Mouse (Mus musculus) limb, embryonic 14.5 days (tissue): ENCODE results near the gene Ugt1a6a. TPM values are rescaled to one million over a fixed set of nuclear protein-coding genes. Genes with fewer than 3 reads are reported as not detected.
"Not testable (repeated sequence)": the region's sequence is repeated elsewhere in the genome, so short reads cannot be mapped to it uniquely, and the experiment has no call there.

ENCODE experiments used
- ATAC-seq: fragments of 200-750 bp; cut with Nextera tagmentation; 2 replicates; pipeline ENCODE4 v1.8.0; 2017; ENCODE audit warnings: low read depth, moderate number of reproducible peaks, moderate TSS enrichment; ENCODE audit not compliant: low FRiP score
- DNase-seq: peaks from one replicate; pipeline ENCODE4 v3.0.0-alpha.2; 2015; ENCODE audit warnings: low spot score
- H3K27ac ChIP-seq: fragments of 300-500 bp; sonication (generic); replicated peaks from 2 replicates; pipeline ENCODE4 v1.5.1; 2014; ENCODE audit warnings: low read depth, mild to moderate bottlenecking, low read length, moderate library complexity, mixed read lengths
- H3K27me3 ChIP-seq: fragments of 300-500 bp; sonication (generic); 2 replicates; pipeline ENCODE4 v1.6.1; 2014; ENCODE audit warnings: low read length, mixed read lengths; ENCODE audit not compliant: control insufficient read depth, insufficient read depth
- H3K36me3 ChIP-seq: fragments of 300-500 bp; sonication (generic); 2 replicates; pipeline ENCODE4 v1.6.1; 2014; ENCODE audit warnings: mild to moderate bottlenecking, low read length, moderate library complexity, mixed read lengths; ENCODE audit not compliant: control insufficient read depth, insufficient read depth
- H3K4me1 ChIP-seq: fragments of 300-500 bp; sonication (generic); 2 replicates; pipeline ENCODE4 v1.6.1; 2014; ENCODE audit warnings: antibody characterized with exemption, low read length, mixed read lengths; ENCODE audit not compliant: control insufficient read depth, insufficient read depth
- H3K4me2 ChIP-seq: fragments of 300-500 bp; sonication (generic); replicated peaks from 2 replicates; pipeline ENCODE4 v1.6.1; 2014; ENCODE audit warnings: low read depth, mild to moderate bottlenecking, low read length, moderate library complexity; ENCODE audit not compliant: severe bottlenecking
- H3K4me3 ChIP-seq: fragments of 300-500 bp; sonication (generic); replicated peaks from 2 replicates; pipeline ENCODE4 v1.5.1; 2014; ENCODE audit warnings: low read length
- H3K9ac ChIP-seq: fragments of 300-500 bp; sonication (generic); 2 replicates; pipeline ENCODE4 v1.6.1; 2014; ENCODE audit warnings: mild to moderate bottlenecking, low read depth, low read length, moderate library complexity; ENCODE audit not compliant: severe bottlenecking
- H3K9me3 ChIP-seq: fragments of 300-500 bp; sonication (generic); 2 replicates; pipeline ENCODE4 v1.6.1; 2016; ENCODE audit warnings: low read length; ENCODE audit not compliant: control insufficient read depth
- POLR2A ChIP-seq: fragments of 200-500 bp; IDR thresholded peaks from 2 replicates; pipeline ENCODE4 v1.8.0; 2012; ENCODE audit warnings: inconsistent platforms, mild to moderate bottlenecking, moderate library complexity, borderline replicate concordance; ENCODE audit not compliant: insufficient read depth, insufficient read length; ENCODE audit errors: extremely low read depth
- WGBS: fragments of 180-500 bp; shearing (Covaris S2); extraction: QIAGEN DNeasy Blood & Tissue Kit; methylation state at CpG from one replicate; pipeline ENCODE4 v1.1.7; 2014; 5-methylcytosine and 5-hydroxymethylcytosine counted together
- polyA plus RNA-seq, 2 experiments: library from polyadenylated mRNA; depleted of rRNA in 1 of 2; stranded (reverse) in 1 of 2; unstranded in 1 of 2; fragments of >200 nt; fragmentation: Nextera tagmentation in 1 of 2; extraction: Ambion mirVana in 1 of 2; gene quantifications; 2 replicates each; pipeline versions ENCODE4 v1.2.1 to v1.2.3; 2012 to 2014

Ugt1a6a gene
- polyA plus RNA-seq, 2 experiments, result 2.3 to 5.4 TPM

DNA sequence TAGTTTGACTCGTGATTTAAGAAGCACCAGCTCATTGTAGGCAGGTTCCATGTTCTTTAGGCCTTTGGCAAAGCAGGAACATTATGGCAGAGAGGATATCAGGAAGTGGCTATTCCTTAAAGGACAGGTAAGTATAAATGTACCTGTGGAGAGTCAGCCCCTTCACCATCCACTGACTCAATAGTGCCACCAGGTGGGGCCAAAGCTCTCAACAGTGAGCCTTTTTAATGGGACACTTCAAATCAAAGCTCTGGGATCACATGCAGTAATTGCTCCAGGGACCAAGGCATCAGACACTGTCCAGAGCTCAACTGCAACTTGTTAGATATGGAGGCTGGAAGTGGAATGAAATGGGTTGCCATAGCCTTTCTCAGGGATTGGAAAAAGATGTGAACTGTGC, 13.1 kb upstream of the Ugt1a6a start:
- not testable (repeated sequence) for H3K4me1 ChIP-seq, H3K27me3 ChIP-seq, H3K4me3 ChIP-seq, H3K9me3 ChIP-seq, ATAC-seq, DNase-seq, H3K27ac ChIP-seq, H3K9ac ChIP-seq, H3K36me3 ChIP-seq, H3K4me2 ChIP-seq
- WGBS, result no CpG with 5 or more reads among the region's 1 CpGs

DNA sequence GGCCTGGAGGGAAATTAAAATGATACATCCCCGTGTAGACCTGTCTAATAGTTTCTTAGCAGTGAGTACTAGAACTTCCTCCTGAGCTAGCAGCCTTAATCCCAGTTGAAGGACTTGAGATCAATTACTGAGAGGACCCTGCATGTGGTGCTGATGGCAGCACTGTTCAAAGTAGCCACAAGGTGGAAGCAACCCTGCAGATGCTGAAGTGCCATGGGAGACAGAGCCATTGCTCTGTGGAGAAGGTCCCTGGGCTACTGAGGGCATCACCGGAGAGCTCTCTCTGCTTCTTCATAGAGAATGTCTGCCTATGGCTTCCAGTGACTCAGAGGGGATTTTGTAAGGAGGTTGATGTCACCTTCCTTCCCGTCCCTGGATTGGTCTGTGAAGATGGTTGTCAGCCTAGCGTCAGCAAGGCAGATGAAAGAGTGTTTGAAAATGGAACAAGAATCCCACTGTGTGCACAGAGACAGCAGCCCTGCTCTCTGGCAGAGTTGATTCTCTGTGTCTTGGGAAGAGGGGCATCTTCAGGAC, 8.7 kb upstream of the Ugt1a6a start:
- H3K4me2 ChIP-seq, H3K4me3 ChIP-seq, H3K27ac ChIP-seq, H3K36me3 ChIP-seq, H3K4me1 ChIP-seq, H3K9ac ChIP-seq, ATAC-seq, H3K27me3 ChIP-seq, H3K9me3 ChIP-seq, DNase-seq: not testable (repeated sequence)
- WGBS, result 75% methylated on average over 3 of the region's 4 CpGs

DNA sequence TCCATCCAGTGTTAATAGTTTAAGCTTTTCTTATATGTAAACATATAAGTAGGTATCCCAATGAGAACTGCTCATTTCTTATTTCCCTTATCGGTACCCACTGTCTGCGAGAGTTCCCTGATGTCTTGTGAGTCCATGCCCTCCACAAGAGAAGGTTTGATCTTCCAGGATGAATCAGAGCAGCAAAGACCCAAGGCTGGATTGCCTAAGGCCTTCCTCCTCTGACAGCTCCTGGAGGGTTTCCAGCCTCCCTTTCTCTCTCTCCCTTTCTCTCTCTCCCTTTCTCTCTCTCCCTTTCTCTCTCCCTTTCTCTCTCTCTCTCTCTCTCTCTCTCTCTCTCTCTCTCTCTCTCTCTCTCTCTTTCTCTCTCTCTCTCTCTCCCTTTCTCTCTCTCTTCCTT, 5.5 kb upstream of the Ugt1a6a start:
- H3K4me3 ChIP-seq, H3K9me3 ChIP-seq, H3K4me2 ChIP-seq, ATAC-seq, H3K27ac ChIP-seq, H3K9ac ChIP-seq, DNase-seq, H3K4me1 ChIP-seq, H3K27me3 ChIP-seq, H3K36me3 ChIP-seq: not testable (repeated sequence)
- WGBS, result 86% methylated on average over 2 of the region's 2 CpGs

DNA sequence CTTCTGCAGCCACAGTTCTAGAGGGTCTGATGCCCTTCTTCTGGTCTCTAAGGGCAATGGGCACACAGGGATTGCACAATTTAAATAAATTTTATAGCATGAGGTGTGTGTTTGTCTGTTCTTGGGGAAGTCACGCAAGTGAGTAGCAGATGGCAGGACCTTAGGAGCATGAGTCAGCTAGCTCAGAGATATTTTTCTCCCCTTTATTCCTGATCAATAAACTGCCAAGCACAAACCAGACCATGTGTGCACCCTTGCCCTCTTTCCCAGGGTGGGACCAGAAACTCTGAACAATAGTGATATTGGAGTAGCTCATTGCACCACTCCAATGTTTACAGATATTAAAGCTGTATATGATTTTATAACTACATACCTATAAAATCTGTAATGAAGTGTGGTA, 4.4 kb upstream of the Ugt1a6a start:
- H3K27ac ChIP-seq, H3K27me3 ChIP-seq, H3K36me3 ChIP-seq, DNase-seq, H3K4me2 ChIP-seq, H3K9ac ChIP-seq, H3K9me3 ChIP-seq, H3K4me3 ChIP-seq, ATAC-seq, H3K4me1 ChIP-seq: not testable (repeated sequence)
- WGBS, result 72% methylated on average over 1 of the region's 1 CpGs

DNA sequence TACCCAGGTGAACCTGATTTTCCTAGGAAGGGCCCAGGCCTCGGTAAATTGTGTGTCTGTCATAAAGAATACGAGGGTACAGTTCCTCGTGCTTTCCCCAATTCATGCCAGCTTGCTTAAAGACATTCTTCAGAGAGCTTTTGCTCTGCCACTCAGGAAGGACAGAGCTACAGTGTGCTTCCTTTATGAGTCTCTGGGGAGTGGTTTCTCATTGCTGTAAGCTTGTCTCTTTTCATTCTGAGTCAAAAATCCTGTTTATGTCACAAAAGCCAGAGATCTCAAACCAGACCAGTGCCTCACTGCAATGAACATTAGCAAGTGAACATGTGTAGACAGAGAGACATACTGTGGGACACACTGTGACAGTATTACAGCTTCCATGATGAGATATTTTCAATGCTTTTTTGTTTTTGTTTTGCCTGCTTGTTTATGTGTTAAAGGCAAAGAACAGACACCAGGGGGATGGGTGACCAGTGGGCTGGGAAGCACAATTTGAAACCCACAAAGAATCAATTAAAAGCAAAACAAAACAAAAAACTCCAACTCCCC, 627 bp upstream of the Ugt1a6a start:
- no peak for TF ChIP-seq POLR2A
- 0 out of 2 replicates have a peak overlapping the region, but pooled peaks have one; percentile 33 for H3K27ac ChIP-seq
- DNase-seq (no peak), ATAC-seq (no peak)
- no peak overlapping the region for H3K9ac ChIP-seq
- H3K4me1 ChIP-seq, result 0 out of 2 replicates have a peak, but pooled peaks cover 4% of the 10 kb centered on the region
- H3K4me3 ChIP-seq, result no peak overlapping the region
- no peaks in the 10 kb centered on the region for H3K27me3 ChIP-seq
- H3K36me3 ChIP-seq, result no peaks in the 10 kb centered on the region
- WGBS, result 42% methylated on average over 3 of the region's 3 CpGs
- H3K9me3 ChIP-seq, result no peaks in the 10 kb centered on the region
- H3K4me2 ChIP-seq, result no peak overlapping the region

DNA sequence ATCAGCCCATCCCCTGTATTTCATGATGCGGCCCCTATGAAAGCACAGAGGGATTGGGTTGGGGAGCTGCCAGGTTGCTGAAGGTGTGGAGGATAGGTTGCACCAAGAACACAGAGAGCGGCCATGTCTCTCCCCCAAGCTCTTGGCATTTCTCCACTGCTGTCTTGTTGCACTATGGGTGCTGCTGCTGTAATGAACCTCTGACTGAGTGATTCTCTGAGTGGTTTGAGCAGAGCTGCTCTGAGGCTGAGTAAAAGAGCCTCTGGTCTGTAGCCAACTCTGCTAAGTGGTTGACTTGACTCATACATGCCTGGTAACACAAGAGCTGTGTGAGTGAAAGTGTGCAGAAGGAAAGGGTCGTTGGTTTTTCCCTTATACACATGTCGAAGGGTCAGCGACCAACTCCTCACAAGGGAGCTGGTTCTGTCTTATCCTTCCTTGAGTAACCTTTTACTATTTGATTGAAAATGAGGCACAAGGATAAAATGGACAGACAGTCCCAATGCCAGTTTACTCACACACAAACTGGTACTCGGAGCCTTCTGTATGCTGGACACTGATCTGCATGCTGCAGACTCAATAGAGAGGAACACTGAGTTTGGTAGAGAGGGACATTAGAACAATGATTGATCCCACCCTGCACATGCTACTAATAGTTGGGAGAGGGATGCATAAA, 758 bp downstream of the Ugt1a6a start:
- not testable (repeated sequence) for H3K27ac ChIP-seq, H3K36me3 ChIP-seq, H3K9ac ChIP-seq, H3K4me2 ChIP-seq, H3K9me3 ChIP-seq, H3K4me3 ChIP-seq, ATAC-seq, DNase-seq, H3K27me3 ChIP-seq, H3K4me1 ChIP-seq
- 92% methylated on average over 5 of the region's 6 CpGs for WGBS
